Mouse (Mus musculus) limb, embryonic 14.5 days (tissue): ENCODE measurements around the gene Krba1. TPM values are rescaled to one million over a fixed set of nuclear protein-coding genes. Genes with fewer than 3 reads are reported as not detected.

Experiments used
- ATAC-seq: fragments of 200-750 bp; cut with Nextera tagmentation; 2 replicates; pipeline ENCODE4 v1.8.0; 2017; ENCODE audit warnings: low read depth, moderate number of reproducible peaks, moderate TSS enrichment; ENCODE audit not compliant: low FRiP score
- DNase-seq: peaks from one replicate; pipeline ENCODE4 v3.0.0-alpha.2; 2015; ENCODE audit warnings: low spot score
- H3K27ac ChIP-seq: fragments of 300-500 bp; sonication (generic); replicated peaks from 2 replicates; pipeline ENCODE4 v1.5.1; 2014; ENCODE audit warnings: low read depth, mild to moderate bottlenecking, low read length, moderate library complexity, mixed read lengths
- H3K27me3 ChIP-seq: fragments of 300-500 bp; sonication (generic); 2 replicates; pipeline ENCODE4 v1.6.1; 2014; ENCODE audit warnings: low read length, mixed read lengths; ENCODE audit not compliant: control insufficient read depth, insufficient read depth
- H3K36me3 ChIP-seq: fragments of 300-500 bp; sonication (generic); 2 replicates; pipeline ENCODE4 v1.6.1; 2014; ENCODE audit warnings: mild to moderate bottlenecking, low read length, moderate library complexity, mixed read lengths; ENCODE audit not compliant: control insufficient read depth, insufficient read depth
- H3K4me1 ChIP-seq: fragments of 300-500 bp; sonication (generic); 2 replicates; pipeline ENCODE4 v1.6.1; 2014; ENCODE audit warnings: antibody characterized with exemption, low read length, mixed read lengths; ENCODE audit not compliant: control insufficient read depth, insufficient read depth
- H3K4me2 ChIP-seq: fragments of 300-500 bp; sonication (generic); replicated peaks from 2 replicates; pipeline ENCODE4 v1.6.1; 2014; ENCODE audit warnings: low read depth, mild to moderate bottlenecking, low read length, moderate library complexity; ENCODE audit not compliant: severe bottlenecking
- H3K4me3 ChIP-seq: fragments of 300-500 bp; sonication (generic); replicated peaks from 2 replicates; pipeline ENCODE4 v1.5.1; 2014; ENCODE audit warnings: low read length
- H3K9ac ChIP-seq: fragments of 300-500 bp; sonication (generic); 2 replicates; pipeline ENCODE4 v1.6.1; 2014; ENCODE audit warnings: mild to moderate bottlenecking, low read depth, low read length, moderate library complexity; ENCODE audit not compliant: severe bottlenecking
- H3K9me3 ChIP-seq: fragments of 300-500 bp; sonication (generic); 2 replicates; pipeline ENCODE4 v1.6.1; 2016; ENCODE audit warnings: low read length; ENCODE audit not compliant: control insufficient read depth
- POLR2A ChIP-seq: fragments of 200-500 bp; IDR thresholded peaks from 2 replicates; pipeline ENCODE4 v1.8.0; 2012; ENCODE audit warnings: inconsistent platforms, mild to moderate bottlenecking, moderate library complexity, borderline replicate concordance; ENCODE audit not compliant: insufficient read depth, insufficient read length; ENCODE audit errors: extremely low read depth
- WGBS: fragments of 180-500 bp; shearing (Covaris S2); extraction: QIAGEN DNeasy Blood & Tissue Kit; methylation state at CpG from one replicate; pipeline ENCODE4 v1.1.7; 2014; 5-methylcytosine and 5-hydroxymethylcytosine counted together
- polyA plus RNA-seq, 2 experiments: library from polyadenylated mRNA; depleted of rRNA in 1 of 2; stranded (reverse) in 1 of 2; unstranded in 1 of 2; fragments of >200 nt; fragmentation: Nextera tagmentation in 1 of 2; extraction: Ambion mirVana in 1 of 2; gene quantifications; 2 replicates each; pipeline versions ENCODE4 v1.2.1 to v1.2.3; 2012 to 2014

Krba1 gene
- polyA plus RNA-seq, 2 experiments, result 22.1 to 39.1 TPM

GRCm38 (mm10) chr6:48396008-48396595 is 716 bp downstream of the Krba1 start:
- H3K9ac ChIP-seq, result peak overlapping the region; percentile 80
- TF ChIP-seq POLR2A, result no peak
- H3K27ac ChIP-seq, result peak overlapping the region; percentile 75
- no peak for DNase-seq
- WGBS, result 28% methylated on average over 15 of the region's 15 CpGs
- no peaks in the 10 kb centered on the region for H3K36me3 ChIP-seq
- no peaks in the 10 kb centered on the region for H3K27me3 ChIP-seq
- ATAC-seq, result no peak
- peak overlapping the region; percentile 57 for H3K4me2 ChIP-seq
- peaks cover 12% of the 10 kb centered on the region for H3K4me1 ChIP-seq
- no peaks in the 10 kb centered on the region for H3K9me3 ChIP-seq
- H3K4me3 ChIP-seq, result peak overlapping the region; percentile 79

- Histone ChIP-seq H3K4me2 (peak overlapping the region; percentile 57), H3K27me3 (no peaks in the 10 kb centered on the region), H3K9ac (peak overlapping the region; percentile 80; the same call in 1 of the 2 replicates), H3K4me1 (peaks cover 12% of the 10 kb centered on the region), H3K27ac (no peak overlapping the region), H3K4me3 (peak overlapping the region; percentile 79), H3K36me3 (no peaks in the 10 kb centered on the region), H3K9me3 (no peaks in the 10 kb centered on the region)
- TF ChIP-seq POLR2A, result no peak
- DNase-seq, result no peak
- no peak for ATAC-seq
- WGBS, result 87% methylated on average over 1 of the region's 1 CpGs
These were observed 1.3 kb downstream of the Krba1 start for GRCm38 (mm10) chr6:48396686-48397085.

- no peak for ATAC-seq
- Histone ChIP-seq H3K4me1 (peaks cover 12% of the 10 kb centered on the region), H3K4me2 (no peak overlapping the region), H3K9me3 (no peaks in the 10 kb centered on the region), H3K9ac (no peak overlapping the region), H3K27me3 (no peaks in the 10 kb centered on the region), H3K4me3 (no peak overlapping the region), H3K36me3 (no peaks in the 10 kb centered on the region), H3K27ac (no peak overlapping the region)
- 59% methylated on average over 4 of the region's 4 CpGs for WGBS
- TF ChIP-seq POLR2A, result no peak
- peak; percentile 28 for DNase-seq
These were observed 1.9 kb downstream of the Krba1 start for GRCm38 (mm10) chr6:48397336-48397735.

- Histone ChIP-seq H3K36me3 (peaks cover 15% of the 10 kb centered on the region), H3K4me2 (no peak overlapping the region), H3K9ac (no peak overlapping the region), H3K4me3 (no peak overlapping the region), H3K4me1 (peaks cover 12% of the 10 kb centered on the region), H3K9me3 (no peaks in the 10 kb centered on the region), H3K27me3 (no peaks in the 10 kb centered on the region), H3K27ac (no peak overlapping the region)
- WGBS, result 96% methylated on average over 5 of the region's 5 CpGs
- ATAC-seq (no peak), DNase-seq (no peak)
- no peak for TF ChIP-seq POLR2A
These were observed 4.5 kb downstream of the Krba1 start for GRCm38 (mm10) chr6:48399906-48400305.

- no peaks in the 10 kb centered on the region for H3K9me3 ChIP-seq
- WGBS, result 89% methylated on average over 5 of the region's 5 CpGs
- no peak for TF ChIP-seq POLR2A
- H3K4me3 ChIP-seq, result no peak overlapping the region
- H3K27me3 ChIP-seq, result no peaks in the 10 kb centered on the region
- peaks cover 55% of the 10 kb centered on the region for H3K36me3 ChIP-seq
- no peak overlapping the region for H3K4me2 ChIP-seq
- H3K9ac ChIP-seq, result no peak overlapping the region
- no peak overlapping the region for H3K27ac ChIP-seq
- no peaks in the 10 kb centered on the region for H3K4me1 ChIP-seq
- DNase-seq (no peak), ATAC-seq (no peak)
These were observed 8.7 kb downstream of the Krba1 start for GRCm38 (mm10) chr6:48404071-48404470.

- WGBS, result 98% methylated on average over 4 of the region's 4 CpGs
- no peaks in the 10 kb centered on the region for H3K4me1 ChIP-seq
- H3K4me3 ChIP-seq, result no peak overlapping the region
- no peak overlapping the region for H3K4me2 ChIP-seq
- no peak overlapping the region for H3K27ac ChIP-seq
- no peaks in the 10 kb centered on the region for H3K9me3 ChIP-seq
- ATAC-seq (no peak), DNase-seq (no peak)
- H3K27me3 ChIP-seq, result no peaks in the 10 kb centered on the region
- TF ChIP-seq POLR2A, result no peak
- peaks cover 96% of the 10 kb centered on the region for H3K36me3 ChIP-seq
- H3K9ac ChIP-seq, result no peak overlapping the region
These were observed 14.4 kb downstream of the Krba1 start for GRCm38 (mm10) chr6:48409726-48410343.
